Mouse (Mus musculus) CH12.LX (cell line): ENCODE data around the gene Elane. TPM values are rescaled to one million over a fixed set of nuclear protein-coding genes. Genes with fewer than 3 reads are reported as not detected.

Source experiments
- DNase-seq: peaks from one replicate; pipeline ENCODE4 v3.0.0-alpha.2; 2013; ENCODE audit errors: extremely low read depth
- H3K27ac ChIP-seq: 2 replicates; pipeline ENCODE4 v1.5.1; 2012; ENCODE audit warnings: low read depth, mild to moderate bottlenecking, control low read depth, moderate library complexity; ENCODE audit not compliant: insufficient read depth
- H3K27me3 ChIP-seq: replicated peaks from 2 replicates; pipeline ENCODE3; 2012; ENCODE audit warnings: inconsistent platforms
- H3K36me3 ChIP-seq, 2 experiments: replicated peaks in 1 of 2; 2 replicates each; pipeline versions ENCODE3 to v1.6.1; 2012; ENCODE audit warnings: inconsistent platforms in 1 of 2, low read length in 1 of 2, mild to moderate bottlenecking in 1 of 2, mixed read lengths in 1 of 2, moderate library complexity in 1 of 2; ENCODE audit not compliant: control insufficient read depth in 1 of 2, insufficient read depth in 1 of 2
- H3K4me1 ChIP-seq, 2 experiments: 2 replicates each; pipeline ENCODE4 v1.6.1; 2012; ENCODE audit warnings: inconsistent platforms in 1 of 2, moderate library complexity in 1 of 2; ENCODE audit not compliant: insufficient read depth in 2 of 2, control insufficient read depth in 1 of 2
- H3K4me2 ChIP-seq: 2 replicates; pipeline ENCODE4 v1.6.1; 2012; ENCODE audit warnings: low read depth, mild to moderate bottlenecking, control low read depth; ENCODE audit not compliant: poor library complexity, insufficient read depth, severe bottlenecking
- H3K4me3 ChIP-seq, 3 experiments: fragments of 150-350 bp in 1 of 3; sonication (generic) in 1 of 3; replicated peaks in 1 of 3; 2 replicates each; pipeline versions ENCODE3 to v1.5.1; 2011 to 2012; ENCODE audit warnings: low read depth in 2 of 3, low read length in 2 of 3, mild to moderate bottlenecking in 2 of 3, moderate library complexity in 2 of 3, control low read depth in 1 of 3, improper control_type of control experiment in 1 of 3, inconsistent platforms in 1 of 3, mixed read lengths in 1 of 3; ENCODE audit not compliant: poor library complexity in 1 of 3
- H3K79me2 ChIP-seq: replicated peaks from 2 replicates; pipeline ENCODE4 v1.6.1; 2012; ENCODE audit warnings: mild to moderate bottlenecking, moderate library complexity; ENCODE audit not compliant: control insufficient read depth, poor library complexity, insufficient read depth, severe bottlenecking; ENCODE audit errors: extremely low read depth
- H3K9ac ChIP-seq: 2 replicates; pipeline ENCODE4 v1.6.1; 2012; ENCODE audit warnings: low read depth, mild to moderate bottlenecking, control low read depth, moderate library complexity; ENCODE audit not compliant: insufficient read depth
- H3K9me3 ChIP-seq: replicated peaks from 2 replicates; pipeline ENCODE3; 2012; ENCODE audit warnings: low read length, inconsistent platforms, mixed read lengths
- CHD1 ChIP-seq: IDR thresholded peaks from 2 replicates; pipeline ENCODE4 v1.6.1; 2012; ENCODE audit warnings: low read depth, low read length, improper control_type of control experiment, inconsistent platforms
- CTCF ChIP-seq, 2 experiments: IDR thresholded peaks in 1 of 2; conservative IDR thresholded peaks in 1 of 2; 2 replicates each; pipeline ENCODE4 v1.5.1; 2011 to 2012; ENCODE audit warnings: low read depth in 2 of 2, low read length in 2 of 2, improper control_type of control experiment in 1 of 2, inconsistent platforms in 1 of 2, mild to moderate bottlenecking in 1 of 2, moderate library complexity in 1 of 2
- E2F4 ChIP-seq: IDR thresholded peaks from 2 replicates; pipeline ENCODE4 v1.6.1; 2011; ENCODE audit warnings: low read depth, low read length, improper control_type of control experiment; ENCODE audit not compliant: insufficient replicate concordance
- ELF1 ChIP-seq: IDR thresholded peaks from 2 replicates; pipeline ENCODE4 v1.6.1; 2014; ENCODE audit warnings: low read depth, mild to moderate bottlenecking, inconsistent platforms, low read length, improper control_type of control experiment
- EP300 ChIP-seq: IDR thresholded peaks from 2 replicates; pipeline ENCODE4 v1.6.1; 2011; ENCODE audit warnings: low read length, improper control_type of control experiment
- ETS1 ChIP-seq: conservative IDR thresholded peaks from 2 replicates; pipeline ENCODE4 v1.6.1; 2012; ENCODE audit warnings: low read depth, mild to moderate bottlenecking, inconsistent platforms, low read length, improper control_type of control experiment, moderate library complexity
- GABPA ChIP-seq: IDR thresholded peaks from 2 replicates; pipeline ENCODE4 v1.6.1; 2012; ENCODE audit warnings: low read depth, low read length, improper control_type of control experiment, inconsistent platforms; ENCODE audit not compliant: insufficient replicate concordance
- HCFC1 ChIP-seq: IDR thresholded peaks from 2 replicates; pipeline ENCODE4 v1.6.1; 2012; ENCODE audit warnings: low read depth, mild to moderate bottlenecking, inconsistent platforms, low read length, improper control_type of control experiment
- JUN ChIP-seq: IDR thresholded peaks from 2 replicates; pipeline ENCODE4 v1.6.1; 2011; ENCODE audit warnings: low read depth, mild to moderate bottlenecking, low read length, improper control_type of control experiment, moderate library complexity; ENCODE audit not compliant: insufficient read depth
- KAT2A ChIP-seq: IDR thresholded peaks from 2 replicates; pipeline ENCODE4 v1.6.1; 2012; ENCODE audit warnings: low read length, improper control_type of control experiment, inconsistent platforms; ENCODE audit not compliant: insufficient replicate concordance
- MEF2A ChIP-seq: IDR thresholded peaks from 2 replicates; pipeline ENCODE4 v1.6.1; 2014; ENCODE audit warnings: low read depth, mild to moderate bottlenecking, inconsistent platforms, low read length, improper control_type of control experiment, borderline replicate concordance
- MXI1 ChIP-seq: IDR thresholded peaks from 2 replicates; pipeline ENCODE4 v1.6.1; 2011; ENCODE audit warnings: mild to moderate bottlenecking, low read depth, low read length, improper control_type of control experiment
- NELFE ChIP-seq: IDR thresholded peaks from 2 replicates; pipeline ENCODE4 v1.6.1; 2011; ENCODE audit warnings: low read depth, low read length, improper control_type of control experiment
- NRF1 ChIP-seq: IDR thresholded peaks from 2 replicates; pipeline ENCODE4 v1.6.1; 2014; ENCODE audit warnings: low read depth, mild to moderate bottlenecking, inconsistent platforms, low read length, improper control_type of control experiment, moderate library complexity
- PAX5 ChIP-seq: IDR thresholded peaks from 2 replicates; pipeline ENCODE4 v1.6.1; 2012; ENCODE audit warnings: low read length, inconsistent platforms, mixed read lengths
- POLR2A ChIP-seq: IDR thresholded peaks from 2 replicates; pipeline ENCODE4 v1.6.1; 2011; ENCODE audit warnings: low read depth, mild to moderate bottlenecking, improper control_type of control experiment, low read length
- POLR2AphosphoS2 ChIP-seq: IDR thresholded peaks from 2 replicates; pipeline ENCODE4 v1.6.1; 2011; ENCODE audit warnings: low read depth, low read length, improper control_type of control experiment
- RAD21 ChIP-seq: IDR thresholded peaks from 2 replicates; pipeline ENCODE4 v1.6.1; 2011; ENCODE audit warnings: low read depth, mild to moderate bottlenecking, low read length, improper control_type of control experiment, moderate library complexity
- RCOR1 ChIP-seq: conservative IDR thresholded peaks from 2 replicates; pipeline ENCODE4 v1.6.1; 2012; ENCODE audit warnings: low read depth, mild to moderate bottlenecking, inconsistent platforms, low read length, improper control_type of control experiment
- TBP ChIP-seq: conservative IDR thresholded peaks from 2 replicates; pipeline ENCODE4 v1.6.1; 2011; ENCODE audit warnings: low read depth, low read length, improper control_type of control experiment
- TCF12 ChIP-seq: IDR thresholded peaks from 2 replicates; pipeline ENCODE4 v1.6.1; 2014; ENCODE audit warnings: low read depth, mild to moderate bottlenecking, inconsistent platforms, low read length, improper control_type of control experiment
- UBTF ChIP-seq: IDR thresholded peaks from 2 replicates; pipeline ENCODE4 v1.6.1; 2012; ENCODE audit warnings: low read depth, mild to moderate bottlenecking, inconsistent platforms, low read length, improper control_type of control experiment, moderate library complexity
- USF2 ChIP-seq: conservative IDR thresholded peaks from 2 replicates; pipeline ENCODE4 v1.6.1; 2011; ENCODE audit warnings: low read depth, low read length, improper control_type of control experiment
- ZMIZ1 ChIP-seq: IDR thresholded peaks from 2 replicates; pipeline ENCODE4 v1.6.1; 2012; ENCODE audit warnings: low read depth, mild to moderate bottlenecking, inconsistent platforms, low read length, improper control_type of control experiment
- ZNF384 ChIP-seq: IDR thresholded peaks from 2 replicates; pipeline ENCODE4 v1.6.1; 2012; ENCODE audit warnings: low read depth, low read length, improper control_type of control experiment, inconsistent platforms
- dilution Hi-C: fragments of 300-500 bp; cut with MboI; formaldehyde crosslinking; loops from 2 replicates; pipeline ENCODE4 v1.14.3; 2020; ENCODE audit warnings: low sequenced_read_pairs; ENCODE audit not compliant: extremely low pct_unique_long_range_greater_than_20kb, extremely low pct_ligation_motif_present
- in situ Hi-C: fragments of 300-500 bp; cut with MboI; formaldehyde crosslinking; loops from 3 replicates; pipeline ENCODE4 v1.14.3; 2019; ENCODE audit warnings: low sequenced_read_pairs, low pct_ligation_motif_present, low pct_unique_long_range_greater_than_20kb, mixed read lengths
- polyA plus RNA-seq: library from polyadenylated mRNA; unstranded; fragments of >175 nt; gene quantifications from 2 replicates; pipeline ENCODE4 v1.2.1, GENCODE M21; 2012; ENCODE audit warnings: low read depth; ENCODE audit not compliant: insufficient read length
- total RNA-seq, 2 experiments: library from RNA; depleted of rRNA; stranded (reverse); fragments of 300-350 nt in 1 of 2; fragments of >200 nt in 1 of 2; gene quantifications; 2 replicates each; pipeline ENCODE4 v1.2.3; 2012 to 2014

Elane gene
- total and polyA plus RNA-seq, 3 experiments: not detected

DNA sequence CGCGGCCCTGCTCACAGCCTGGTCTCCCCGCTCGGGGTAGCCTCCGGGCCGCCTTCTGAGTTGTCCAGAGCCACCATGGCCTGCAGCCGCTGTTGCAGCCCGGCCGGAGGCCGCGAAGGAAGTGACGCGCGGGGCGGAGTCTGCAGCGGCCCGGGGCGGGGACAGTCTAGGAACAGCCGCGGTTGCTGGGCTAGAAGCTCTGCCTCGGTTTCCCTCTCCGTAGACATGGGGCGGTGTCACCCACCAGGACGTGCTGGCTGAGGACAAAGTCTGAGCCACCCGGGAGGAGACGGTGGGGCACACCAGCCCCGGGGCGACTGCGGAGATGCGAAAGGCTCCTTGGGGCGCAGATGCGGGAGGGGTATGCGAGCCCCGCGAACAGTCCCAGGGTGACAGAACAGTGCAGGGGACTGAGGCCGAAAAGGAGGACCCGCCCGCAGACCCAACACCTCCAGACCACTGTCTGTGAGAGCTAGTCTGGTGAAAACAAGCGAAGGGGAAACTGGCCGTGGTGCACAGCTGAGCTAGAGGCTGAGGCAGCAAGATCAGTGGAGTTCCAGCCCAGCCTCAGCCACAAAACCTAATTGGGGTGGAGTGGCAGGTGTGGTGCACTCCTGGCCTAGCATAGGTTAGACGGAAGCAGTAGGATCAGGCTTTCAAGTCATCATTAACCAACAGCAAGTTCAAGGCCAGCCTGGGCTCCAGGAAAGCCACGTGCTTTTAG is 30.9 kb downstream of the Elane start, which contains the start of gene Kiss1r:
Gene Kiss1r (plus strand): TSS at position 164 of the 724 bp plus-strand sequence.
- peaks cover 4% of the 10 kb centered on the region for H3K9me3 ChIP-seq
- H3K27ac ChIP-seq: no peak within 1 kb of the TSS
- TF ChIP-seq TBP (0 out of 2 replicates have a peak, but pooled peaks have one; percentile 28), ZMIZ1 (peak; percentile 40; the same call in 1 of the 2 replicates), POLR2A (peak; percentile 95), ELF1 (no peak), E2F4 (no peak), NELFE (peak; percentile 92), MXI1 (peak; percentile 53), HCFC1 (peak; percentile 70), NRF1 (0 out of 2 replicates have a peak, but pooled peaks have one; percentile 9), RAD21 (no peak), RCOR1 (no peak), TCF12 (peak; percentile 88)
- in situ Hi-C loops (no loop called here), dilution Hi-C loops (no loop called here)
- H3K4me2 ChIP-seq: peak within 1 kb of the TSS; percentile 55
- peak; percentile 64 for DNase-seq
- H3K4me1 ChIP-seq: peaks cover 10 to 30% of the 10 kb centered on the region in 2 experiments
- no peaks in the 10 kb centered on the region for H3K27me3 ChIP-seq
- H3K4me3 ChIP-seq: peak within 1 kb of the TSS; percentile 83 to 93 (median 87)
- peaks cover 0 to 21% of the 10 kb centered on the region in 2 experiments for H3K36me3 ChIP-seq
- H3K9ac ChIP-seq: peak within 1 kb of the TSS; percentile 94
- H3K79me2 ChIP-seq: no peaks in the 10 kb centered on the region; the same call in 1 of the 2 replicates

DNA sequence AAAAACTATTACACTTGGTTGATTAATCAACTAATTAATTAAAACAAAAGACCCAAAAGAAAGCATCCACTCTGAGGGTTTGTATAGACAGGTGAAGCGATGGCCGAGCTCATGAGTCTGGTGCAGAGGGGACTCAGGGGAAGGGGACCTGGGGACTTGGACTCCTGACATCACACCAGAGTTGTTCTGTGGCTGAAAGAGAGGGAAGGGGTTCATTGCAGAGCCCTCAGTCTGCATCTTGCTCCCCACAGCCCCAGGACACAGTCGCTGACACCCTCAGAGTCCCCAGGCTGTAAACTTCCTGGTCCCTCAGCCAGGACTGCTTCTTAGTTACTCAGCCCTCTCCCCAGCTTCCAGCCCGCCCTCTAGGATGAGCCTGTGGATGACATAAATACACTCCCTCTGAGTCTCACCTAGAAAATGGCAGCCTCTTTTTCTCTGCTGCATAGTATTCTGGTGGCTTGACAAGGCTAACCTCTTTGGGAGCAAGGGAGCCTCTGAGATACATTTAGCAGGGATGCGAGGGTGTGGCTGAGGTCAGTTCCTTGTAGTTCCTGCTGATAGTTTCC is 31.6 kb downstream of the Elane start:
- H3K9ac ChIP-seq: peak overlapping the region; percentile 94; the same call in 1 of the 2 replicates
- DNase-seq: no peak
- dilution Hi-C loops: no loop called here
- TF ChIP-seq CHD1 (no peak), POLR2AphosphoS2 (no peak), USF2 (no peak), ZNF384 (no peak), UBTF (no peak), TBP (no peak), EP300 (no peak), CTCF (conservative IDR thresholded peaks at IDR 0.05 in 1 of 2, IDR thresholded peaks at IDR 0.05 in 1 of 2; ENCODE audit: low read depth in 2 of 2, low read length in 2 of 2) (no peak), PAX5 (no peak), MEF2A (no peak), HCFC1 (no peak), ETS1 (no peak), JUN (no peak), KAT2A (no peak), RCOR1 (no peak), GABPA (no peak)
- TF ChIP-seq, all 38 proteins: peak for 0
- peaks cover 0 to 14% of the 10 kb centered on the region in 2 experiments for H3K36me3 ChIP-seq
- no peaks in the 10 kb centered on the region; the same call in 1 of the 2 replicates for H3K79me2 ChIP-seq
- no peaks in the 10 kb centered on the region for H3K27me3 ChIP-seq
- in situ Hi-C loops: no loop called here
- no peak overlapping the region for H3K27ac ChIP-seq
- H3K4me2 ChIP-seq: 0 out of 2 replicates have a peak overlapping the region, but pooled peaks have one; percentile 55
- no peak overlapping the region for H3K4me3 ChIP-seq
- peaks cover 10 to 30% of the 10 kb centered on the region in 2 experiments for H3K4me1 ChIP-seq
- H3K9me3 ChIP-seq: peaks cover 4% of the 10 kb centered on the region
